Mouse (Mus musculus): ENCODE results near the gene Wt1. TPM values are rescaled to one million over a fixed set of nuclear protein-coding genes. Genes with fewer than 3 reads are reported as not detected.

The Wt1 gene
- polyA plus RNA-seq (2015; fragmentation: Illumina TruSeq; extraction: RNeasy Lipid Tissue Mini Kit (QIAGEN cat#74804); ENCODE audit: low read depth, low replicate concordance) = 0.18 TPM

GRCm38 (mm10) chr2:105126279-105126678 is at the start of gene Wt1:
Wt1 (plus strand) TSS chr2:105126529.

GRCm38 (mm10) chr2:105091718-105092117 is 34.6 kb upstream of the Wt1 start, which contains the start of gene Gm11060:
Gm11060 (plus strand) TSS chr2:105092018.

Other genes starting within 250 kb of the Wt1 start
- gene Eif3m, start 109.4 kb upstream of the Wt1 start, polyA plus RNA-seq (2015; fragmentation: Illumina TruSeq; extraction: RNeasy Lipid Tissue Mini Kit (QIAGEN cat#74804); ENCODE audit: low read depth, low replicate concordance) = 159 TPM
- not detected for gene Gm11060, start 34.5 kb upstream of the Wt1 start, polyA plus RNA-seq (2015; fragmentation: Illumina TruSeq; extraction: RNeasy Lipid Tissue Mini Kit (QIAGEN cat#74804); ENCODE audit: low read depth, low replicate concordance)
- gene Them7, start 97.8 kb downstream of the Wt1 start, polyA plus RNA-seq (2015; fragmentation: Illumina TruSeq; extraction: RNeasy Lipid Tissue Mini Kit (QIAGEN cat#74804); ENCODE audit: low read depth, low replicate concordance) = not detected